Mouse (Mus musculus) c-Kit-positive CD71-positive TER-119-negative erythroid progenitor cells, embryonic 14.5 days (primary cell): ENCODE results near the gene Bod1l.

Source experiments
- DNase-seq: peaks from one replicate; pipeline ENCODE4 v3.0.0-alpha.2; 2013; ENCODE audit warnings: low read depth

The Bod1l gene

DNA sequence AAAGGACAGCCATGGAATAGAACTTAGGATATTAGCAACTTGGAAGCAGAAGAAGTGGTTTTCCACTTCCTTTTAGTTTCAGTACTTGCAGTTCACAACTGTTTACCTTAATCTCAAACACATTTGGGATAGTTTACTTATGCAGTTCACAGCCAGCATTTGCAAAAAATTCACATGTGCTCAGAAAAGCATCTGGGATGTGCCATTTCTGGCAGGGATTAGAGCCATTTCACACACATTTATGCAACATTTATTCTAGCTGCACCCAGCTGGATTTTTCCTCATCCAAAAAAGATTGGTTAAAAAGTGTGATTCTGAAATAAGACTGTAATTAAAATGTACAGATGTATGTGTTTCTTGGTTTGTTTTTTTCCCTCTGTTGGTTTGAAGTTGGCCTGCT lies 49.7 kb downstream of the Bod1l start:
- DNase-seq, result no peak

DNA sequence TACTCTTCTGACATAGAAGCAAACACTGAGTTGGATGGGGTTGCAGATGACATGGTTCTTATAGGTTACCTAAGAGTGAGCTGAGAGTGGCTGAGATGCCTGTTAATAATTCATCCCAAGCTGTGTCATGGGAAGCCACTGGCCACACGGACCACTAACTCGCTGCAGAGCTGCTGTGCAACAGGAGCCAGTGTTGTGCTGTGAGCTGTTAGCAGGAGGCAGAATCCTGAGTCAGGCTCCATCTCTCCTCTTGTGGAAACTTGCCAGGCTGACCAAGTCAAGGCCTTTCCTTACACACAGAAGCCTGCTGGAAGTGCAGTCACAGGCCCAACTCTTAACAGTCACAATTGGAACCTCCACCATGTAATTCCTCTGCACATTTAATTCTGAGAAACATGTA lies 53.6 kb downstream of the Bod1l start:
- no peak for DNase-seq

DNA sequence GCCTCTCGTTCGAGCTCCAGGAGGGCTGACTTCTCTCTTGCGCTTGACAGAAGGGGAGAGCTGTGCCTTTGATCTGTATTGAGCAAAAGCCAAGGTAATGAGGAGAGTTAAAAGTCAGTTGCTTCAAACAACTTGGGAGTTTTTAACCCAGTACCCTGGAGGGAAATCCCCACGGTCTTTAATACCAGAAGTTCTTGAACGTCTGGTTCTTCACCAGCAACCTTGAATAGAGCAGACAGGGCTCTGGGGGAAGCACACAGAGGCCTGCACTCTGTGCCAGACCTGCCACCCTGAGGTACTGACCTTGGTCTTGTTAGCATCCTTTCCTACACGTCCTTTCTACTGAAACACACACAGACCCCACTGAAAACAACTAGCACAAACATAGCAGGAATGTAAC lies 55.2 kb downstream of the Bod1l start:
- no peak for DNase-seq

DNA sequence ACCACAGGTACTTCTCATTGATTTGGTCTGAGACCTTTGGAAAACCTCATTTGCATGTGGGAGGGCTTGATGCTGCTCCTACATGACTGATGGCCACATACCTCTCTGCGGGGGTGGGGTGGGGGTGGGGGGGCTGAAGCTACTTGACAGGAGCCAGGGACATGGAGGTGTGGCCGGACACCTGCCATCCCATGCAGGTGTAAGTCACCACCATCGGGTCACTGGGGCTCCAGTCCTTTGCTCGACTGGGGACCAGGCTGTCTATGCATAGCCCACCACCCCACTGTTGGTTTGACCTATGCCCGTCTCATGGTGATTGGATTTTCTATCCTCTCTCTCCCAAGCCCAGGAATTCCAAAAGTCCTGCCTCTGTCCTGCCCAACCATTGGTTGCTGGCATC lies 62.2 kb downstream of the Bod1l start:
- no peak for DNase-seq

DNA sequence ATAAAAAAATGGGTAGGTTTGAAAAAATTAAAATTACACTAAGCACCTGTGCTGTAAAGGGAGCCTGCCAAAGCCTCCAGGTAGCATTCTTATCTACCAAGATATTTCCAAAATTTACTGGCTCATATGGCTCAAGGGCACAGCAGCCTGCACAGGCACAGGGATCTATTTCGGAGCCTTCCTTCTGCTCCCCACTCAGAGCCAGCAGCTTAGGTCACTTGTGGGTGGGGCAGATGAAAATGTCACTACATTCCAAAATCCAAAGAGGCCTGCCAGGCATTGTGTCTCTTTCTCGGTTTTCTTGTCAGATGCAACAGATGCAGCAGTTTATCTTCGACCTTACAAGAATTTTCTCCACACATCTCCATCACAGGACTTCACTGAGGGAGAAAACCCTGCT lies 64.1 kb downstream of the Bod1l start:
- no peak for DNase-seq

DNA sequence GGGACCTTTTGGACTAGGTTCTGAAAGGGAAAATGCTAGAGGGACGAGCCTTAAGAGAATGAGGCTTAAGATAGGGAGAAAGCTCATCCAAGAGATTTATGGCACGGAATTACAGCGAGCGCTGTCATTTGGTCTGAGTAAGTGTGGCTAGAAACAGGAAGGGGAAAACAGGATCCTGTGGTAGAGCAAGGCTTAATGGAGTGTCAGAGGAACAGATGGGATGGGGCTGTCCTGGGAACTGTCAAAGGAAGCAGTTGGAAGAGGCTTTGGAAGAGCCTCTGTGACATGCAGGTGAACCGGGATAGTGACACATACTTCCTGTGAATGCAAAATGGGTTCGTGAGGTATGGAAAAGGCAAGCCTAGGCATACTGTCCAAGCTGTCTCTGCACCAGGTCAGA lies 68.4 kb downstream of the Bod1l start:
- DNase-seq, result no peak

DNA sequence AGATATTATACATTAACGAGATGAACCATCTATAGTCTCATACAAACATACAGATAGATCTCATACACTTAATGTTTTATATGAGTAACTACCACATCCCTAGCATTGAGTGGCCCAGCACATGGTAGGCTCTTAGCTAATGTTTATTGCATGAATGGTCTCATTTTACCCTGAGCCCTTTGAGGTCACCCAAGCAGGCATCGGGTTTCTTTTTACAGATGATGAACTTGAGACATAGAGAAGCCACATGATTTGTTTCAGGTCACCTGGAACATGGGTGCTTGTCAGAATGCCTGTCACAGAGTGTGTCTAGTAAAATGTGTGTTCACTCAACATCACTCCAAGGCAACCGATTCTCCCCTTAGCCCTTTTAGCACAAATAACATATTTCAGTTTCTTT lies 68.8 kb downstream of the Bod1l start:
- no peak for DNase-seq

DNA sequence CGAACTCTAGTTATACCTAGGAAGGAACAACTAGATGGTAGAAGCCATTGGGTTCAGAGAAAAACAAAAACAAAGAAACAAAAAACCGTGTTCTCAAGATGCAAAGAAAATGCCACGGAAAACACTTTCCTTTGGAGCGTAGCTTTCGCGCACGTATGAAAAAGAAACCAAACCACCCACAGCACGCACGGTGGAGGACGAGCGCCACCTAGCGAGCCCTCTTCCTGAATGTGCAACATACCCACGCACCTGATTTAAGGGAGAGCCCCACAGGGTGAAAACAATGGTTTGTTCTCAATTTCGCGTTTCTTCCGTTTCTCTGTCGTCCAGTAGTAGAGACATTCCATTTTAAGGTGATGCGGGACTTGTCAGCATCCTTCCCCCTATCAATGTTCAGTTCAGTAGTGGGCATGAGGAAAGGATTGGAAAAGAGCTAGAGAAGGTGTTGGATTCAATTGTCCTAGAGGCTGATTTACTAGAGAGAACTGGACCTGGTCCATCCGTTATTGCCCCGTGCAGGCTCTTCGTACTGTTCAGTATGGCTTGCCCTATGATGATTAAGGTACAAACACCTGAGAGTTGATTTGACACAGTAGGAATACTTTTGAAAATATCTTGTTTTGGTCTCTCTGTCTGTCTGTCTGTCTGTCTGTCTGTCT lies 75.6 kb downstream of the Bod1l start:
- peak; percentile 69 for DNase-seq

DNA sequence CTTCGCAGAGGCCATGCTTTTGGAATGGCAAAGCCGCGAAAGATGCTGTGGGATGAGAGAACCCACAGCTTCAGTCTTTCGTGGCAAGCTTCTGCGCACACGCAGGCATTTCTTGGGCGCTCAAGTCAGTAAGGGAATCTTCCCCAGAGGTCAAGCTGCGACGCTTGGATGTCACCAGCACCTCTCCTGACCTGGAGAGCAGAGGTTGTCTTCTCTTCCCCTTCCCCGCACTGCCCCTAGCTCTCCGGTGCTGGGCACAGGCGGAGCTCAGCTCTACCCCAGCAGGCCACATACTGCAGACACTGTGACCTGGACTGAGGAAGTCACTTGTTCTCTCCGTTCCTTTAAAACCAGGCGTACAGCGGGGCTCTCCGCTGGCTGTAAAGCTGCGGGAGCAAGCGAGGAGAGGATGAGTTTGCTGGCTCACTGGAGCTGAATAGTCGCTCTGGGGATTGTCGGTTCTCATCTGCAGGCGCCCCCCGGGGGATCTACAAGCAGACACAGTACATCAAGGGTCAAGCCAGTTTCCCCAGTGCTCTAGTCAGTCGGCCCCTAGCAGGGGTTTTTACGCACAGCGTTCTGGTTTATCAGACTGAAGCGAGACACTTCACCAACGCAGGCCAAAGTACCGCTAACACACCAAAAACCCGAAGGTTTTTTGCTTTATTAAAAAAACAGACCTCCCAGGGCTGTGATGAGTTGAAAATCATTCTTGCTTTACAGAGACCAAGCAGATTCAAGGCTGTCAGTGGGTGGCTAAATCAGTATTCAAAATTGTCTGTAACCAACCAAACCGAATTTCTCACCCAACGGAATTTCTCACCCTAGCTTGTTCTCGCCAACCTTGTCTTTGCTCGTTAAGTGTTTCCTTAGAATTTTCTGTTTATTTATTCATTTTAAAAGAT lies 76.6 kb downstream of the Bod1l start:
- DNase-seq, result no peak

DNA sequence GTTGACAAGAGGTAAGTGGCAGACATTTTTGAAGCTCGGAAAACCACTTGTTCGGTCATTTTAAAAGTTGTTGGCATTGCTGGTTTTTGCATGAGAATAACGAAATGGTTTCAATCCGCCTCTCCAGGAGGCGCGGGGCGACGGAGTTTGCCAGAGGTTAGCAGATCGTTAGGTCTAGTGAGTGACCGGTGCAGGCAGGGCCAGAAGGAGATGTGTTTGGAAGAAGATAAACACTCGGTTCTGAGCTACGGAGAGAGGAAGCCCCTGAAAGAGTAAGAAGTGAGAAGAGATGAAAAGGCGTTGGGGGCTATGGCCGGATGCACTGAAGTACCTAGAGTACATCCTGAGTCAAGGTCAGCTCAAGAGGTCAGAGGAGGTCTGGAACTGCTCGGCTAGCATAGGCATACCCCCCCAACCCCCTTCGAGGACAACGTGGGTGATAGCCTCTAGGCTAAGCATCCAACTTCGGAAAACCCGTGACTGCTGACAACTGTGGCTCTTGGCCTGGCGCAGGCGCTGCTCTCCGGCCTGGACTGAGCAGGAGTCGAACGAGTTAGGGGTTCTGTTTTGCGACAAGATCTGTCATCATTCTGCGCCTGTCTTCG lies 77.6 kb downstream of the Bod1l start:
- no peak for DNase-seq

DNA sequence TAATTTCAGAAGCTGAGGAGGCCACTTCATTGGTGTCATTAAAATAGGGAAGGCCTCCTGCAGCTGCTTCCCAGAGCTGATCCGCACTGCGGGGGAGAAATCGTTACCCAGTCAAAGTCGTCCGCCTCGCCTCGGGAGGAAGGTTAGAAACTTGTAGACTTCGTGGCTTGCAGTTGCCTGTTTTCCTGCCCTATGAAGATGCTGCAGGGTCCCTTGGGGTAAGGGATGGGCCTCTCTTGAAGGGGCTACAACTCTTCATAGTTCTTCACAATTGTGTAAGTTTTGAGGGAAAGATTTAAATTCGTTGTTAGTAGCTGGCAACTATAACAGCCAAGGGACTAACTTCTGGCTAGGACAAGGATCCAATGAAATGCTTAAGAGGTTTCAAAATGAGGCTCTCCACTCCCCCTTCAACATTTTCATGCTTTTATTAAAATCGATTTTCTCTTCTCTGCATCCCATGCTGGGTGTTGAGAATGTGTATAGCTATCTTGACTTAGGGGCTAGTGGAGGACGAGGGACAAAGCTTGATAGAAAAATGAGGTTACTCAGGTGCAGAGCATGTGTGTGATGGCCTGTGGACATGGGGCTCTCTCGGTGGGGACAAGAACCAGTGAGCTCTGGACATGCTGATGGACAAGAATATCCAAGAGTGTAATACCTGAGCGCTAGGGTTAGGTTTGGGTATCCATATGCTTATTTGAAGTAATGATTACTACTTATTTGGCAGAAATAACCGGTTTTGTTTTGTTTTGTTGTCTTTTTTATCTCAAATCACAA lies 78.3 kb downstream of the Bod1l start:
- no peak for DNase-seq

DNA sequence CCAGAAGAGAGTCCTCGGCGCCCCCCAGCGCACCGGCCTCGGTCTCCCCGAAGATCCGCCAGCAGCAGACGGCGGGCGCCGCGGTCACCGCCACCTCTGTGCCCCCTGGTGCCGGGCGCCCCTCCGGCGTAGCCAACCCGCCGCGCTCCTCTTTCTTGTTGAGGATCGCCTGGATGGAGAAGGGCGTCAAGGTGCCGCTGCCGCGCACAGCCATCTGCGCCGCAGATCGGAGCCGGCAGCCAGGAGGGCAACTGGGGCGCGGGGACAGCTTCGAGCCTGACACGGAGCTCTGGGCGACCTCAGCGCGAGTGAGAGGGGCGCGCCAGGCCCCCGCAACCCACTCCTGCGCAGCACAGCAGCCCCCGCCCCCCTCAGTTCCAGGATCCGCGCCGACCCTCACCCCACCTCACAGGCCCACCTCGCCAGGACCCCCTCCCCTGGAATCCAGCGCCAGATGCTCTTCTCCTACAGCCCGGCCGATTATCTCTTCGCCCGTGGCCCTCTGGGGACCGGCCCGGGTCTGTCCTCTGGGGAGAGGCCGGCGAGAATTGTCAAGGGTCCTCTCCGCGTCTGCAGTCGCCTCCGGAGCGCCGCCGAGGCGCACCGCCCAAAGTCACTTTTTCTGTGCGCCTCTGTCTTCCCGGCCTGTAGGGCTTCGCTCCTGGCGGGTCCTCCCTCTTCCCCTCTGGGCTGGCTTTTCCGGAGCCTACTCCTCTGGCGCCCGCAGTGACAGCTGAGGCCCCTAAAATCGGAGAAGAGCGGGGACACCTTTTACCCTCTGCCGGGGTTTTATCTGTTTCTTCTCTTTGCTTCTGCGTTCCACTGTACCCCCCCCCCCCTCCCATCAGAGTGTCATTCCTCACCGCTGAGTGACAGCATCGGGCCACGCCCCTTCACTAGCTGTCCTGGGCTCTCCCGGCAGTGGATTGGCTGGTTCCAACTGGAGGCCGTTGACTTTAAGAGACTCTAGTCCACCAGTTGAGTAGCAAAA lies 80.1 kb downstream of the Bod1l start, which contains the start of gene Nkx3-2:
Gene Nkx3-2, minus strand, starts transcription at position 771 of the 991 bp plus-strand sequence.
- no peak for DNase-seq

DNA sequence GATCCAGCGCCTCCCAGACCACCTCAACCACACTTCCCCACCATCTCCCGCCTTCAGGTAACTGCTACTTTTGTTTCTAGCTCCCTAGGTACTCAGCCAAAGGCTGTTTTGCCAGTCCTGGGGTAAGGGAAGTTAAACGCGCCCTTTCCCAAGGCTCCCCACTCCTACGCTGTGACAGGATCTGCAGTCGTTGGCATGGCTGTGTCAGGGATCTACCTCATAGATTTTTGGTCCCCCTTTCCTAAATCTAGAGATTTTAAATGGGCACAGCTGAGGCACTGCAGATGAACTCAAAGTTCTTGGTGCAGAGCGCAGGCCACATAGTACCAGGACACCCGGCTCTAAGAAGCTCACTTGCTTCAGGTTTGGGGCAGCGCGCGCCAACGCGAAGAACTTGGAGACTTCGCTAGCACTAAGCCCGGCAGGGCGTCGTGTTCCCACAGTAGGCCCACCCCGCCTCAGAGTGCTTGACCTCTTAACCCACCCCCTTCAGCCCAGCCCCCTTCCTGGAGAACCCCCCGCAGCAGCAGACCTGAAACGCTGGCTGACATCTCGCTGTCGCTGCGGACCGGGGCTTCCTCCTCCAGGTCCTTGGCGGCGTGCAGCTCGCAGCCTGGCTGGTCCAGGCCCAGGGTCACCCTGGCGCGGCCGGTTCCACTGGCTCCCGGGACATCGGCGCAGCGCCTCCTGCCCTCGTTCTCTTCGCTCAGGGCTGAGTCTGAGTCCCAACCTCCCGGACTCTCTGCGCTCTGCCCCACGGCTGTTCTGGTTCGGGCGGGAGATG lies 81.0 kb downstream of the Bod1l start:
- no peak for DNase-seq

DNA sequence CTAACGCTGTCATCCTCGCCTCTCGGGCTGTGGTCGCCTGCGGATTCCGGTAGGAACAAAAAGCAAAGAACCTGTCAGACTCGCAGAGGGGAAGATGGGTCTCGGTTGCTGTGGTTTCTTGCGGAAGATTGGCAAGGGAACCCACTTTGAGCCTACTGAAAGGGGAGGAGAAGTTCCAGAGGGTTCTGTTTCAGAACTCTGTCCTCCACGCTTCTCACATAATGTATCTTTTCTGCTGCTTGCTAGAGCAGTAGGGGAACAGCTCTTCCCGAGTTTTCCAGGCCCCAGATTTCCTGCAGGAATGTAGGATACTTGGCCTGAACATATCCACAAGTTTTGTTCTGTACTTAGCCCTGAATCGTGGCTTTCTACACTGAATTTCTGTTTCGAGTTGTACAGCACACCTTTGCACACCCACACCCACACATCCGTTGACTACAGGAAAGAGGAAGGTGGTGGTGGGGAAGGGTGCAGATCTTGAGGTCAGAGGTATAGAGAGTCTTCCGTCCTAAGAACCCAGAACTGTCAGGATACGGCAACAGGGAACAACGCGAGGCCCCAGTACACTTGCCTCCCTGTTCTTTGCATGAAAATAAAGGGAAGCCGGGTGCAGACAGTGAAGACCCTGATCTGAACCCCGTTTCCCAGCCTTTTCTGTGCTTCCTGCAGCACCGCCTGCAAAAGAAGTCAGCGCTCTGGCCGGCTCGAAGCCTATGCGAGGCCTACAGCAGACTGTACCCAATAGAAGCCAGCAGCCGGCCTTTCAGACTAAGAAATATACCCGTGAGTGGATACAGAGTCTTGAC lies 81.8 kb downstream of the Bod1l start:
- DNase-seq, result no peak

DNA sequence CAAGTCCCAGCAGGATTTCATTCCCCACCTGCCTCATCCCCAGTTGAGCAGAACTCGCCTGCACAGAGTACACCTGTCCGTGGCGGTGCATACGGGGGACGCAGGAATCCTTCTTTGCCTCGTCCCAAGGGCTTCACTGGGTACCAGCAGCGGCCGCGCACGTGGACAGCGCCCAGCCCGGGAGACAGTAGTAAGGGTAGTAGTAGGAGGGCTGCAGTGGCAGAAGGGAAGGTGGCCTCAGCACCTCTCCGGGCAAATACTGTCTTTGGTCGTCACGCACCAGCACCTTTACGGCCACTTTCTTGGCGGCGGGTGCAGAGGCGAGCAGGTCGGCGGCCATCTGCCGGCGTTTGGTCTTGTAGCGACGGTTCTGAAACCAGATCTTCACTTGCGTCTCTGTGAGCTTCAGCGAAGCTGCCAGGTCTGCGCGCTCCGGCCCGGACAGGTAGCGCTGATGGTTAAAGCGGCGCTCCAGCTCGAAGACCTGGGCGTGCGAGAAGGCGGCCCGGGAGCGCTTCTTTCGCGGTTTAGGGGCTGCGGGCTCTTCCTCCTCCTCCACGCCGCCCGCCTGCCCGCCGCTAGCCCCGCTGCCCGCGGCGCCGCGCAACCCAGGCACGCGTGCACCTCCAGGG lies 82.5 kb downstream of the Bod1l start:
- DNase-seq, result no peak

DNA sequence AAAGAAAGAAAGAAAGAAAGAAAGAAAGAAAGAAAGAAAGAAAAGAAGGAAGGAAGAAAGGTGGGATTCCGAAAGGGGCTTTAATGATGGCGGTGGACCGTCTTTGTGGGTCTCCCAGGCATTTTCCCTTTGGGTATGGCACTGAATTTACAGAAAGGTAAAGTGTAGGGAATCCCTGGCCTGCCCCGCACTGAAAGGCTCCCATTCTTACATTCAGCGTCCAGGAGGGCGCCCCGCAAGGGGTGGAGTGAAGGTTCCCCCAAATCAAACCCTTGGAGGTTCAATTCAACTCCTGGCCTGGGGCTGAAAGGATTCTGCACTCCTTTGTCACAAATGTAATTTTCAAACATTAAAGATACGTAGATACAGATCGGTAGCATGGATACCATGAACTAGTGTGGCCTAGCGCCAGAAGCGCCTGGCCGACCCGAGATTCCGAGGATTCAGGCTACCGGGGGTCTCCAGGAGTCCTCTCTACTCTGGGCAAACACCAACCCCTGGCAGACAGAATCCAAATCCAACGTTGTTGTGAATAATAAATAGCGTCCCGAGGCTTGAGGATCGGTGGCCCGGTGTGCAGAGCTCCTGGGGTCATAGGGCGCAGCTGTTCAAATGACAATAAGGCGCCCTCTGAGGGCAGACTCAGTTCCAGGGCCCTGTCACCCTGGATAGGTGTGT lies 83.1 kb downstream of the Bod1l start:
- no peak for DNase-seq

DNA sequence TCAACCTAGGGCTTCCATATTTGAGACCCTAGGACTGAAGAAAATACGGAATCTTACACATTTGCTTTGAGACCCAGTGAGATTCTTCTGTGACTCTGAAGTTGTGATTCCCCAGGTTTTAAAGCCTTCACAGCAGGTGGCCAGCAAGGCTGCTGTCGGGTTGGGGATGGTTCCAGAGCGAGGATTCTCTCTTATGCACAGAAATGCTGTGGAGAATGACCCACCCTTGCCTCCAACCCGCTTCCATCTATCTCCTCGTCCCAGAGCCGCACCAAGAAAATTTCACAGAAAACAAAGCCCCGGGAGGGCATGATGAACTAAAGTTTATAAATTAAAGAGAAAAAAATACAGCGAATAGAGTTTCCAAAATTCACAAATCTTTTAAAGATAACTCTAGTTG lies 84.0 kb downstream of the Bod1l start:
- DNase-seq, result no peak
